Mouse (Mus musculus) small intestine, adult 2 months (tissue): ENCODE results near the gene Ackr2.

Experiments used
- CTCF ChIP-seq: fragments of 200-500 bp; IDR thresholded peaks from 2 replicates; pipeline ENCODE4 v1.5.1; 2012; ENCODE audit warnings: low read depth, mild to moderate bottlenecking, control low read depth, inconsistent platforms, low read length, moderate library complexity, mixed read lengths; ENCODE audit not compliant: insufficient replicate concordance, insufficient read length; ENCODE audit errors: extremely low read depth
- POLR2A ChIP-seq: fragments of 200-500 bp; IDR thresholded peaks from 2 replicates; pipeline ENCODE4 v1.6.1; 2012; ENCODE audit warnings: low read depth, mild to moderate bottlenecking, control low read depth, inconsistent platforms, low read length, moderate library complexity

GRCm38 (mm10) chr9:121860921-121861320, 37.2 kb upstream of the Ackr2 start:
- no peak for TF ChIP-seq CTCF
- TF ChIP-seq POLR2A = no peak
